Mouse (Mus musculus): ENCODE results near the gene Ube2l6.

Gene Ube2l6

DNA sequence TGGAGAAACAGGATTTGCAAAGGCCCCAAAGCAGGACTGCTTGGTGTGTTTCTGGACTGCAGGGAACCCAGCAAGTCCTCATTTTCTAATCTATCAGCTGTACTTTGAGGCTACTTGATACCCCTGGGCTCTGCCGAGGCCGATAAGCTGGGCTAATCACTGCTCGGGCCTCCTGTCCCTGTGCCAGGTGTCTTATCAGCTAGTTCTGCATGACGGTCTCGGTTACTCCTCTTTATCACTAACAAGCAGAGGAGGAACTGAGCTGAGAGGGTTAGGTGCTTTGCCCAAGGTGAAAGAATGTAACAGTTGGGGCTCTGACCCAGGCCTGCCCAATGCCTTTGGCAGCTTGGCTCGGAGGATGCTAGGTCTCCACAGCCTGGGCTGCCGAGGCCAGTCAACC, 13.3 kb downstream of the Ube2l6 start:
- no peak for TF ChIP-seq GATA4 (IDR thresholded peaks at IDR 0.05; ENCODE audit: insufficient replicate concordance, low read length)

DNA sequence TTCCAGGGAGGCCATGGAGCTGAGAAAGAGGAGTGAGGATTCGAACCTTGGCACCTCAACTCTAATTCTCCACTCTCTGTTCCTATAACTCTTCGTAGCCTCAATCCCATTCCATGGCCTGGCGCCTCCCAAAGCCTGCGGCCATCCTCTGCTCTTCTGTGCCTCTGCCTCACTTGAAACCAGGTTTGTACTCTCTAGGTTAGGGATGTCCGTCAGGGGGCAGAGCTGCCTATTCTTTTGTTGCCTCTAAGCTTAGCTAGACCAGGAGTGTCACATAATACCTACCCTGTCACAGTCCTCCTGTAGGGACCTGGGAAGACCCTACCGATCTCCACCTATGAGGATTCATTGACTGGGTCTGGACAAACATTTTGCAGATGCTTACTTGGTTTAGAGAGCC, 14.0 kb downstream of the Ube2l6 start:
- no peak for TF ChIP-seq GATA4 (IDR thresholded peaks at IDR 0.05; ENCODE audit: insufficient replicate concordance, low read length)

DNA sequence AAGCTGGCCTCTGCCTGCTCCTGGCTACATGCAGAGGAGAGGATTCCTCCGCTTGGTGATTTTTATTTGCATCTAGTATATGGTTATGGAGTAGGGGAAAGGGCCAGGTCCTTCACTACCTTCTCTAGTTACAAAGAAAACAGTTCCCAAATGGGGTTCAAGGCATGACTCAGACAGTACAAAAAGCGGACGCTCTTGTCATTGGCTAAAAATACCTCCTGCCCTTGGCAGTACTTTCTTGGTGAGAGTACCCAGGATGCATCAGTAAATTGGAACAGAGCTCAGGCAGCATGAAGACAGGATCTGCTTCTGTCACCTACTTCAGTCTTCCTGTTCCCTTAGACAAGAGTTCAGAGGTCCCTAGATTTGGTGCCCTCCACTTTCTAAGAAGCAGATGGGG, 21.2 kb downstream of the Ube2l6 start:
- TF ChIP-seq GATA4 (IDR thresholded peaks at IDR 0.05; ENCODE audit: insufficient replicate concordance, low read length): no peak

GRCm38 (mm10) chr2:84822552-84822951, 23.9 kb downstream of the Ube2l6 start, which contains the start of gene Smtnl1:
Smtnl1 (minus strand) TSS chr2:84822652.
- no peak for TF ChIP-seq GATA4 (IDR thresholded peaks at IDR 0.05; ENCODE audit: insufficient replicate concordance, low read length)

DNA sequence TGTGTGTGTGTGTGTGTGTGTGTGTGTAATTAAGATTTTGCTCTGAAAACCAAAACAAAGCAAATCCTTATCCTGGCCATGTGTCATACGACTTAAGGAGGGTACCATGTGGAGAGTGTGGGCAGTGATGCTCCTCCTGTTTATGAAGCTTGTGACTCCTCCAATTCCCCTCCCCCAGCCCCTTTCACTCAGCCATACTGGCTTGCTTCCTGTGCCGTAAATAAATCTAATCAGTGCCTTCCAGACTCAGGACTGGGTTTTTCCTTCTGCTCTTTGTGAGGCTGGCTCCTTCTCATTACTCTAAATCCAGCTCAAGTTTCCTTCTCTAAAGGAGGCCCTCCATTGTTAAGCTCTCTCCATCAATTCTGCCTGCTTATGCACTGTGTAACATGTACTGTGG, 24.6 kb downstream of the Ube2l6 start:
- TF ChIP-seq GATA4 (IDR thresholded peaks at IDR 0.05; ENCODE audit: insufficient replicate concordance, low read length): no peak

- no peak; the same call in 1 of the 2 replicates for TF ChIP-seq GATA4 (IDR thresholded peaks at IDR 0.05; ENCODE audit: insufficient replicate concordance, low read length)
Measured at GRCm38 (mm10) chr2:84826488-84827282, 28.1 kb downstream of the Ube2l6 start, which contains the start of gene Timm10. Timm10 (plus strand) TSS chr2:84826997.

DNA sequence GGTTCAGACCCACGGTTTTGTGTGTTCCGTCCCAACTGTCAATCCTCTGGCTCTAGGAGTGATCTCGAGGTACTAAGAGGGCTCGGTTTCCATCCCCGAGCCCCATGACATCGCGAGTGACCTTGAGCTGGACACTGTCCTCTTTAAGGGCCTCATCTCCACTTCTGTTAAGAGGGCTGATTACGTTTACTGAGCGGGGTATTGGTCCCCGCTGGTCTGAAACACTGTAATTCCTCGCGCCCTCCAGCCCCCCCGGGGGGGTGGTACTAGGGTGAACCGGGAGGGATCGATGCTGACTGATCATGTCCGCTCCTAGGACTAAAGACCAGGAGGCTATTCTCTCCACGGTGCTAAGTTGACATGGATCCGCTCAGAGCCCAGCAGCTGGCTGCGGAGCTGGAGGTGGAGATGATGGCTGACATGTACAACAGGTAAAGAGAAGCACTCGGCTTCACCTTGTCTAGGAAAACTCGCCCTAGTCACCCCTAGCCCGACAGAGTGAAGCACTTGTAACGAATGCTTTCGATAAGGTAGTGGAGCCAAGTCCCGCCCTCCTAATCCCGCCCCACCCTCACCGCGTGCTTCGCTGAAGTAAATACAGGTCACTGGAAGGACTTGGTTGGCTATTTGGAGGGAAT, 28.8 kb downstream of the Ube2l6 start:
- TF ChIP-seq GATA4 (IDR thresholded peaks at IDR 0.05; ENCODE audit: insufficient replicate concordance, low read length): no peak

DNA sequence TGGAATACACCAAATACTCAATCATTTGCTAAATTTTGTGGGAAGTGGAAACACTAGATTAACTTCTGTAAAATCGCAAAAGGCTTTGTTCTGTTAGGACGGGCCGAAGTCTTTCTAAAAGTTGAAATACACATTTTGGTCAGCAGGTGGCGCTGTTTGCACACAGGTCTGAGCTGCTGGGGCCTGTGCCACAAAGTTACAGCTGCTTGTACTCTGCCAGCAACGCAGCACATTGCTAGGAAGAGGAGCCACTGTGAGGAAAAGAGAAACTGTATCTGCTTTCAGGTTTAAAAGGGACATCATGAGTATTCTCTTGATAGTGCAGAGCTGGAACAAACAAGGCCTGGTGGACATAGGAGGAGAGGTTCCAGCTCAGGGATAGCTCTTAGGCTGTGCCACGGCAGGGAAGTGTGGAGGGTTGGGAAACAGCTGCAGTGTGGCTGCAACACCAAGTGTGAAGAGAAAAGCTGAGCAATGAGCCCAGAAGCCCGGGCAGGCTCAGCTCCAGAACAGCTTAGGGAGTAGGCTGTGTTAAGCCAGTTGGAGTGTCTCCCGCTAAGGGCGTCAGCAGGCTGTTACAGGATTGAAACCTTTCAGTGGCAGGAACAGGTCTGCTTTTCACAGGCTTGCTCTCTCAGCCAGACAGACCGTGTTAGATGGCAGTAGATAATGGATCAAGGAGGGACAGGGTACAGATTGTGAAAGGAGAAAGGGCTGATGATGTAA, 33.2 kb downstream of the Ube2l6 start:
- peak; percentile 49; the same call in 1 of the 2 replicates for TF ChIP-seq GATA4 (IDR thresholded peaks at IDR 0.05; ENCODE audit: insufficient replicate concordance, low read length)

DNA sequence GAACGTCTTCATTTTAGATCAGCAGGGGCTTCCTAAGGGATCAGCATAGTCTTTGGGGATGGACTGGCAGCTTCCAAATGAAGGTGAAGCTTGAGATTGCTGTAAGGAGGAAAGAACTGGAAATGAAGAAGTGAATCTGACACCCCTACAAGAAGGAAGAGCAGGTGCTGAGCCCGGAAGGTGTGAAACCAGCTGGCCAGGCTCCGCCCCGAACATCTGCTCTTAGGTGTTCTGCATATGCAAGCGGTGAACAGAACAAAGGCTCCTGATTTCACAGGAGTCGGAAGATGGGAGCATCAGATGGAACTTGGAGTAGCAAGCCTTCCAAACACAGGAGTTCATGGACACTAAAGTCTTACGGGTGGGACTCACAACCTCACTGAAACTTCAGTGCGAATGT, 38.5 kb downstream of the Ube2l6 start:
- TF ChIP-seq GATA4 (IDR thresholded peaks at IDR 0.05; ENCODE audit: insufficient replicate concordance, low read length): no peak

GRCm38 (mm10) chr2:84837817-84838592, 39.4 kb downstream of the Ube2l6 start:
- no peak for TF ChIP-seq GATA4 (IDR thresholded peaks at IDR 0.05; ENCODE audit: insufficient replicate concordance, low read length)

DNA sequence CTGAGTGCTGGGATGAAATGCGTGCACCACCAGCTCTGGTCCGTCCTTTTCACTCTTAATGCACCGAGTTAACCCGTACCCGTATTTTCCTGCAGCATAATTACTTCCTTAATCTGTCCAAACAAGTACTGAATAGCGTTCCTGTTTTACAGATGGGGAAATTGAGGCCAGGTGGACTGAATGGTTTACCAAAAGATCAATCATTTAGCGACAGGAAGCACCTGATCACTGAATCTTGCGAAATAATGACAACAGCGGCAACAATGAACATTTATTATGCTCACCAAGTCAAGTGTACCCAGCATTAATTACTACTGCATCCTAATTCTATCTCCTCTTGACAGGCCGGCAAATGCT, 39.9 kb downstream of the Ube2l6 start, which contains the start of gene Slc43a1:
Gene Slc43a1, plus strand, starts transcription at position 258 of the 357 bp plus-strand sequence.
- TF ChIP-seq GATA4 (IDR thresholded peaks at IDR 0.05; ENCODE audit: insufficient replicate concordance, low read length): no peak

DNA sequence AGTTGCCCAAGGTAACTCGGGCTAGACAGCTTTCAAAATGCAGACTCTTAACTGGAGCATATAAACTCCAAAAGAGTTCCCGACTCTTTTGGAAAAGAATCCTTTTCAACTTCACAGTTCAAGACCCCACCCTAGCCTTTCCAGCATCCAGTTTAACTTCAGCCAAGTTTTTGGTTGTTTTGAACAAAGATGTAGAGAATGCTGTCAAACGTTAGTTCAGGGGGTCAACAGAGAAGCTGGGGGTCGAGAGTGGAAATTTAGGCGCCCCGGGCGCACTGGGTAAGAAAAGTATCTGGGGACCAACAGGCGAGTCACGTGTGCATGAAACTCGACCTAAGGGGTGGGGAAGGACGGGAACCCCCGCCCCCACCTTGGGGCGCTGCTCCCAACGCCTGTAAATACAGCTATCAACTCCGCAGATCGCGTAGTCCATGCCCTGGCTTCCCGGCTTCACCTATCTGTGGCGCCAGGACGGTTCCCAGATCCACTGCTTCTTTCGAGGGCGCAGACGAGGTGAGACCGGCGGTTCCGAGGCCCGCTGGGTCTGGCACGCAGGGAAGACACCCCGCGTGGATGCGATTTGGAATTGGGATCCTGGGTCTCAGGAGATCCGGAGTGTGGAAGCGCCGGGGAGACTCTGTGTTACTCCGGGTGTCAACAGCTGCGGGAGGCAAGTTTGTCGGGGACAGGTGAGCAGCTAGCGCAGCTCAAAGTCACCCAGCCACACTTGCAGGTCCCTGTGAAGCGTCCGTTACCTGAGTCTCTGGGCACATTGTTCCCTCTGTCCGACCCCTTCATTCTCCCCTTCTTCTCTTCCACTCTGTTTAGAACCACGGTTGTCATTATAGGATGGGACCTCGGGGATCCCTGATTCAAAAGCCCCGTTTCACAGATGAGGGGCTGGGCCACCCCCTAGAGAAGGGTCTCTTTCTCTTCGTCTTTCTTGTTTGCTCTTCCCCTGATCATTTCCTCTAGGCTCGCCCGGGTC, 40.7 kb downstream of the Ube2l6 start:
- TF ChIP-seq GATA4 (IDR thresholded peaks at IDR 0.05; ENCODE audit: insufficient replicate concordance, low read length): no peak

DNA sequence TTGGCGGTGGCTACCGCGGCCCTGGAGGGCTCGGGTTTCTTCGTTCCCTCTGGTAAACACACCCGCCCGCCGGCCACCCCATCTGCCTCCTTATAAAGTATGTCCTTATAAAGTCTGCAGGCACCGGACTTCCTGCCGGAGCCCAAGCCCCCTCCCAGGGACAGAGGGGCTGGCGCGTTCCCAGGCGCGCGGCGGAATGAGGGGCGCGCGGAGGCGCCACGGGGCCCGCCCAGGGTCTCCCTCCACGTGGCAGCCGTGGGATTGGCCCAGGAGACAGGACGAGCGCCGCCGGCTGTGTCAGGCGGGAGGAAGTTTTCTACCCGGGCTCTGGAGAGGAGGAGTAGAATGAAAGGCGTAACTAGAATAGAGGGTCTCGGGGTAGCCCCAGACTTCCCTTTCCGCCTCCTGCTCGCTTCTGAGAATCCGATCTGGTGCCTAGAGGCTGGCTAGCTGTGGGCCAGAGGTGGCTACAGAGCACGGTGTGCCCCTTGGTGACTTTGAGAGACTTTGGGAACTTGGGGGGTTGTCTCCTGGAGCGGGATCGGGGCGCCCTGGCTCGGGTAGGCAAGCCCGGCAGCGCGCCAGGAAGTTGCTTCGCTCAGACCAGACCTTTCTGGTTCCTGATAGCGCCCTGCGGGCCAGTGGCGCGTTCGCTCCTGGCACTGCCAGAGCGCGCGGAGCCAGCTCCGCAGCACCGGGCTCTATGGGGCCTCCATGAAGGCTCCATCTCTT, 41.6 kb downstream of the Ube2l6 start:
- TF ChIP-seq GATA4 (IDR thresholded peaks at IDR 0.05; ENCODE audit: insufficient replicate concordance, low read length): no peak

Data from liver, adult (tissue).